Mouse (Mus musculus) MEL (cell line): ENCODE measurements around the gene Rasl10b.

Experiments
- CTCF ChIP-seq, 3 experiments: IDR thresholded peaks in 2 of 3; conservative IDR thresholded peaks in 1 of 3; 2 replicates each; pipeline ENCODE4 v1.5.1; 2011 to 2012; ENCODE audit warnings: low read length in 3 of 3, low read depth in 2 of 3, mild to moderate bottlenecking in 2 of 3, improper control_type of control experiment in 1 of 3, inconsistent platforms in 1 of 3, mixed read lengths in 1 of 3, moderate library complexity in 1 of 3; ENCODE audit not compliant: control insufficient read depth in 1 of 3, insufficient read depth in 1 of 3, poor library complexity in 1 of 3, severe bottlenecking in 1 of 3
- ELF1 ChIP-seq: IDR thresholded peaks from 2 replicates; pipeline ENCODE4 v1.6.1; 2014; ENCODE audit warnings: low read depth, mild to moderate bottlenecking, inconsistent platforms, low read length, improper control_type of control experiment, moderate library complexity
- KAT2A ChIP-seq: conservative IDR thresholded peaks from 2 replicates; pipeline ENCODE4 v1.6.1; 2012; ENCODE audit warnings: low read depth, low read length, improper control_type of control experiment, inconsistent platforms
- POLR2A ChIP-seq, 2 experiments: IDR thresholded peaks; 2 replicates each; pipeline ENCODE4 v1.6.1; 2011 to 2012; ENCODE audit warnings: low read length in 2 of 2, mild to moderate bottlenecking in 2 of 2, control low read depth in 1 of 2, improper control_type of control experiment in 1 of 2, low read depth in 1 of 2, moderate library complexity in 1 of 2; ENCODE audit not compliant: control insufficient read depth in 1 of 2, insufficient read depth in 1 of 2, poor library complexity in 1 of 2
- POLR2AphosphoS2 ChIP-seq: IDR thresholded peaks from 2 replicates; pipeline ENCODE4 v1.6.1; 2011; ENCODE audit warnings: low read length, improper control_type of control experiment
- POLR2AphosphoS5 ChIP-seq: IDR thresholded peaks from 2 replicates; pipeline ENCODE4 v1.6.1; 2012; ENCODE audit warnings: low read depth, borderline replicate concordance, mild to moderate bottlenecking, inconsistent platforms, low read length, moderate library complexity, mixed read lengths
- UBTF ChIP-seq: IDR thresholded peaks from 2 replicates; pipeline ENCODE4 v1.6.1; 2012; ENCODE audit warnings: low read depth, mild to moderate bottlenecking, inconsistent platforms, low read length, improper control_type of control experiment, moderate library complexity, borderline replicate concordance; ENCODE audit not compliant: insufficient read depth
- USF1 ChIP-seq: IDR thresholded peaks from 2 replicates; pipeline ENCODE4 v1.6.1; 2014; ENCODE audit warnings: low read depth, mild to moderate bottlenecking, inconsistent platforms, low read length, improper control_type of control experiment, moderate library complexity
- ZC3H11A ChIP-seq: IDR thresholded peaks from 2 replicates; pipeline ENCODE4 v1.6.1; 2012; ENCODE audit warnings: low read depth, mild to moderate bottlenecking, inconsistent platforms, low read length, improper control_type of control experiment

DNA sequence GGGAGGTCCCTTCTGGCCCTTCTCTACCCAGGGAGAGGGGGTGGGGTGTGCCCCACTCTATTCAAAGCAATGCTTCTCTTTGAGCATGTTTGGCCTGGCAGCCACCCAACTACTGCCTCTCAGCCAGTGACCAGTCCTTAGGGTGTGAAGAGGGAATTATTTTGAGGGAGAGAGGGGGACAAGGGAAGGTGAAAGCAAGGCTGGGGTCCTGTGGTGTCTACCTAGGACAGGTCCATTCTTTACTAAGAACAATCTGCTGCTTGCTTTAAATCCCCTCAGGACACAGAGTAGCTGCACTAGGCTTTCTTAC lies 39.9 kb downstream of the Rasl10b start:
- TF ChIP-seq ELF1 (no peak), POLR2AphosphoS2 (no peak), KAT2A (no peak), CTCF (IDR thresholded peaks at IDR 0.05 in 2 of 3, conservative IDR thresholded peaks at IDR 0.05 in 1 of 3; ENCODE audit: control insufficient read depth in 1 of 3, insufficient read depth in 1 of 3, low read depth in 2 of 3, low read length in 3 of 3, poor library complexity in 1 of 3, severe bottlenecking in 1 of 3) (no peak), ZC3H11A (no peak), USF1 (no peak), POLR2AphosphoS5 (no peak), UBTF (no peak), POLR2A (IDR thresholded peaks at IDR 0.05; ENCODE audit: control insufficient read depth in 1 of 2, insufficient read depth in 1 of 2, low read depth in 1 of 2, low read length in 2 of 2, poor library complexity in 1 of 2) (no peak)
